Mouse (Mus musculus) c-Kit-negative CD71-positive TER-119-positive erythroid progenitor cells, embryonic 14.5 days (primary cell): ENCODE data around the gene Zfp358.

Experiments
- DNase-seq: peaks from one replicate; pipeline ENCODE4 v3.0.0-alpha.2; 2013; ENCODE audit warnings: low read depth, low spot score

Gene Zfp358

GRCm38 (mm10) chr8:3499751-3500150 lies 6.8 kb downstream of the Zfp358 start:
- DNase-seq, result no peak

GRCm38 (mm10) chr8:3500235-3501090 lies 7.5 kb downstream of the Zfp358 start, which contains the start of gene Mcoln1:
Gene Mcoln1, plus strand, starts transcription at chr8:3500457.
- DNase-seq, result peak; percentile 97

- DNase-seq, result no peak
Observed at GRCm38 (mm10) chr8:3502217-3502616, 9.3 kb downstream of the Zfp358 start.

GRCm38 (mm10) chr8:3507979-3508754 lies 15.2 kb downstream of the Zfp358 start:
- no peak for DNase-seq

GRCm38 (mm10) chr8:3514681-3515247 lies 21.8 kb downstream of the Zfp358 start:
- DNase-seq, result no peak

GRCm38 (mm10) chr8:3515260-3515671 lies 22.3 kb downstream of the Zfp358 start, which contains the start of gene Pnpla6:
Gene Pnpla6, plus strand, starts transcription at chr8:3515384.
- peak; percentile 65 for DNase-seq

- DNase-seq, result no peak
Observed at GRCm38 (mm10) chr8:3515771-3516417, 23.0 kb downstream of the Zfp358 start.

GRCm38 (mm10) chr8:3516450-3517116 lies 23.6 kb downstream of the Zfp358 start:
- peak; percentile 84 for DNase-seq

- DNase-seq, result no peak
Observed at GRCm38 (mm10) chr8:3517117-3517495, 24.2 kb downstream of the Zfp358 start.

- DNase-seq, result peak; percentile 68
Observed at GRCm38 (mm10) chr8:3522007-3522697, 29.2 kb downstream of the Zfp358 start.

- no peak for DNase-seq
Observed at GRCm38 (mm10) chr8:3530816-3531215, 37.9 kb downstream of the Zfp358 start.

GRCm38 (mm10) chr8:3531936-3532335 lies 39.0 kb downstream of the Zfp358 start:
- DNase-seq, result no peak

GRCm38 (mm10) chr8:3536053-3536841 lies 43.3 kb downstream of the Zfp358 start:
- DNase-seq, result peak; percentile 72

GRCm38 (mm10) chr8:3536940-3537339 lies 44.0 kb downstream of the Zfp358 start:
- no peak for DNase-seq

- DNase-seq, result no peak
Observed at GRCm38 (mm10) chr8:3537666-3538065, 44.7 kb downstream of the Zfp358 start.

GRCm38 (mm10) chr8:3539146-3539545 lies 46.2 kb downstream of the Zfp358 start:
- DNase-seq, result no peak

- DNase-seq, result no peak
Observed at GRCm38 (mm10) chr8:3540076-3540475, 47.1 kb downstream of the Zfp358 start.

- DNase-seq, result no peak
Observed at GRCm38 (mm10) chr8:3546511-3546910, 53.6 kb downstream of the Zfp358 start.
